Mouse (Mus musculus) cortical plate, adult 2 months (tissue): ENCODE measurements around the gene Olfr452. TPM values are rescaled to one million over a fixed set of nuclear protein-coding genes. Genes with fewer than 3 reads are reported as not detected.

ENCODE experiments used
- H3K27ac ChIP-seq: fragments of 200-500 bp; 2 replicates; pipeline ENCODE4 v1.5.1; 2012; ENCODE audit warnings: low read length, control low read depth, inconsistent platforms; ENCODE audit not compliant: insufficient read depth
- H3K4me1 ChIP-seq: fragments of 200-500 bp; 2 replicates; pipeline ENCODE4 v1.6.1; 2011; ENCODE audit warnings: low read length; ENCODE audit not compliant: control insufficient read depth, insufficient read depth
- H3K4me3 ChIP-seq: fragments of 200-500 bp; 2 replicates; pipeline ENCODE4 v1.5.1; 2011; ENCODE audit warnings: mild to moderate bottlenecking, low read length, control low read depth; ENCODE audit not compliant: insufficient read depth
- CTCF ChIP-seq: fragments of 200-500 bp; IDR thresholded peaks from 2 replicates; pipeline ENCODE4 v1.5.1; 2011; ENCODE audit warnings: mild to moderate bottlenecking, control low read depth, low read length; ENCODE audit not compliant: insufficient read depth; ENCODE audit errors: extremely low read depth
- POLR2A ChIP-seq: fragments of 200-500 bp; IDR thresholded peaks from 2 replicates; pipeline ENCODE4 v1.6.1; 2011; ENCODE audit warnings: mild to moderate bottlenecking, low read length, control low read depth; ENCODE audit not compliant: insufficient read depth; ENCODE audit errors: extremely low read depth
- polyA plus RNA-seq: library from polyadenylated mRNA; depleted of rRNA; stranded (reverse); fragments of >200 nt; gene quantifications from 2 replicates; pipeline ENCODE4 v1.2.3, GENCODE M21; 2012; rRNA removed

Olfr452 gene
- polyA plus RNA-seq, 1 experiment, result not detected

DNA sequence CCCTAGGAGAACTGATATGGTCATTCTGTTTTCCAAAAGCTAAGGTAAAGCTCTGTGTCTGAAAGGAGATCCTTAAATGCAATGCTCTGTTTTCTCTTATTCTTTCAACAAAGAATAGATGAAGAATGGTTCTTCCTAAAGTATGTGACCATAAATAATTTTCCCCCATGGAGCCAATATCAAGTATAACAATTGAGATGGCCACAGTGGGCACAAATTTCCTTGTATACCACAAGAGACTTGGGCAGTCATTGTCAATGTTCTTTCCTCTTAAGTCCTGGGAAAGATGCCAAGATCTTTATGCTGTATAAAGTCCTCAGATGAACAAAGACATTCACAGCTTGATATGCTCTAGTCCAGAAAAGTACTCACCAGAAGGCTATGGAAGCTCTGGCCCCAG, 49.2 kb downstream of the Olfr452 start, which contains the start of gene Olfr449:
Olfr449 (plus strand) TSS at position 301 of the 400 bp plus-strand sequence.
- no peaks in the 10 kb centered on the region for H3K4me1 ChIP-seq
- no peak within 1 kb of the TSS for H3K4me3 ChIP-seq

More for the DNA sequence above, 49.2 kb downstream of the Olfr452 start, which contains the start of gene Olfr449:
- TF ChIP-seq CTCF (no peak), POLR2A (no peak)
- H3K27ac ChIP-seq, result no peak within 1 kb of the TSS

Other genes with a start within 250 kb of the Olfr452 start
- gene Olfr455, start 237.5 kb upstream of the Olfr452 start, polyA plus RNA-seq, result not detected in 2 replicates
- not detected in 2 replicates for gene Tcaf3, start 187.4 kb upstream of the Olfr452 start, polyA plus RNA-seq
- 0.21 and 0.26 TPM in 2 replicates for gene Tcaf2, start 139.8 kb upstream of the Olfr452 start, polyA plus RNA-seq
- 97.4 and 104 TPM in 2 replicates for gene Tcaf1, start 75.0 kb upstream of the Olfr452 start, polyA plus RNA-seq
- gene Olfr453, start 45.7 kb upstream of the Olfr452 start, polyA plus RNA-seq, result not detected in 2 replicates
- gene Olfr38, start 28.7 kb upstream of the Olfr452 start, polyA plus RNA-seq, result not detected in 2 replicates
- gene Olfr450, start 26.8 kb downstream of the Olfr452 start, polyA plus RNA-seq, result not detected in 2 replicates
- gene Olfr449, start 49.3 kb downstream of the Olfr452 start, polyA plus RNA-seq, result not detected in 2 replicates
- gene Olfr448, start 105.3 kb downstream of the Olfr452 start, polyA plus RNA-seq, result not detected in 2 replicates
- gene Olfr447, start 123.8 kb downstream of the Olfr452 start, polyA plus RNA-seq, result not detected in 2 replicates
- gene Olfr446, start 136.3 kb downstream of the Olfr452 start, polyA plus RNA-seq, result not detected in 2 replicates
- gene Olfr444, start 164.0 kb downstream of the Olfr452 start, polyA plus RNA-seq, result not detected in 2 replicates